Mouse (Mus musculus): ENCODE data around the gene Tlr5.

Gene Tlr5

GRCm38 (mm10) chr1:182990092-182990762, 35.6 kb downstream of the Tlr5 start:
- no peak for DNase-seq (ENCODE audit: inconsistent ontology term)

DNA sequence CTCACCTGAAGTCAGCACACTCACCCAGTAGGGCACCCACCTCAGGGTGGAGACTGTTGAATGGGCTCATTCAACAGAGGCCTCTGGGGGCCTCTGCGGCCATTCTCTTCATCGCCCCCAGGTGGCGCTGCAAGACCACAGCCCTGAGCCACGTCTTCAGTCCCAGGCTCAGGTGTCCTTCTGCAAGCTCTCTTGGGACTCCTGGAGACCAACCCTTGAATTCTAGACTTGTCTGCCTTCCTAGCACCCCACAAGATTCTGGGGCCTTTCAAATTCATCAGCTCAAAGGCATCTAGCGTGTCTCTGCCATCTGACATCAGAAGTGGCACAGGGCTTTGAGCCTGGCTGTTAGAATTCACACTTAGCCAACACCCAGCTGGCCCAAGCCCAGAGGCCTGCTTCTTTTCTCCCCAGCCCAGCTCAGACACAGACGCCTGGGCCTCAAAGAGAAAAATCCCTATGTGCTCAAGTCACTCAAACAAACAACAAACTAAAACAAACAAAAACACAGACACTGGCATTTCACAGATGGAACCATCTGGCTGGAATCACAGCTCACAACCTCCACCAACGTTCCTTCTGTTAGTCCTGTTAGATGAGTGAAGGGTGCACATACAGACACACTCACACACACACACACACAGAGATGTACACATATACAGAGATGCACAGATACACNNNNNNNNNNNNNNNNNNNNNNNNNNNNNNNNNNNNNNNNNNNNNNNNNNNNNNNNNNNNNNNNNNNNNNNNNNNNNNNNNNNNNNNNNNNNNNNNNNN, 36.6 kb downstream of the Tlr5 start:
- peak; percentile 60 for DNase-seq (ENCODE audit: inconsistent ontology term)

All from Muller cell, postnatal 12 days (primary cell).